Mouse (Mus musculus): ENCODE data around the gene Tmem260. TPM values are rescaled to one million over a fixed set of nuclear protein-coding genes. Genes with fewer than 3 reads are reported as not detected.
A peak's percentile ranks its signal among the peaks of the same experiment; 100 is the strongest.

The Tmem260 gene
- polyA plus RNA-seq, 1 experiment, result 4.1 TPM

- H3ac ChIP-seq (ENCODE audit: control insufficient read depth, insufficient read length, low read depth), result no peak overlapping the region
- no peak for TF ChIP-seq CTCF (IDR thresholded peaks at IDR 0.05; ENCODE audit: control insufficient read depth, insufficient read depth, insufficient read length)
- TF ChIP-seq FOSL1 (IDR thresholded peaks at IDR 0.05; ENCODE audit: insufficient read depth, low read length, poor library complexity, severe bottlenecking), result no peak
- TF ChIP-seq CEBPB (IDR thresholded peaks at IDR 0.05; ENCODE audit: low read depth), result no peak
- H3K27me3 ChIP-seq (ENCODE audit: control insufficient read depth, insufficient read depth, insufficient read length), result peaks cover 17% of the 10 kb centered on the region
- H3K4me3 ChIP-seq (ENCODE audit: insufficient read depth, poor library complexity, severe bottlenecking), result no peak overlapping the region
- no peaks in the 10 kb centered on the region for H3K79me2 ChIP-seq (ENCODE audit: control insufficient read depth, insufficient read depth)
- no peaks in the 10 kb centered on the region for H3K79me3 ChIP-seq (ENCODE audit: low read depth)
- no peaks in the 10 kb centered on the region for H3K36me3 ChIP-seq (ENCODE audit: control insufficient read depth, insufficient read depth)
Observed at GRCm38 (mm10) chr14:48545166-48545565, 99.2 kb downstream of the Tmem260 start.

- TF ChIP-seq CEBPB (IDR thresholded peaks at IDR 0.05; ENCODE audit: low read depth), result no peak
- TF ChIP-seq MYOD1 (IDR thresholded peaks at IDR 0.05; ENCODE audit: control insufficient read depth, insufficient read length, low read depth), result peak; percentile 54
- TF ChIP-seq FOSL1 (IDR thresholded peaks at IDR 0.05; ENCODE audit: insufficient read depth, low read length, poor library complexity, severe bottlenecking), result no peak
- TF ChIP-seq CTCF (IDR thresholded peaks at IDR 0.05; ENCODE audit: control insufficient read depth, insufficient read depth, insufficient read length), result no peak
- TF ChIP-seq MYOG (IDR thresholded peaks at IDR 0.05; ENCODE audit: control insufficient read depth, extremely low read depth, insufficient read length), result no peak
- no peaks in the 10 kb centered on the region for H3K79me2 ChIP-seq (ENCODE audit: control insufficient read depth, insufficient read depth)
- H3K27me3 ChIP-seq (ENCODE audit: control insufficient read depth, insufficient read depth, insufficient read length), result peaks cover 11% of the 10 kb centered on the region
- no peaks in the 10 kb centered on the region for H3K36me3 ChIP-seq (ENCODE audit: control insufficient read depth, insufficient read depth)
- H3K79me3 ChIP-seq (ENCODE audit: low read depth), result no peaks in the 10 kb centered on the region
- no peak overlapping the region for H3K4me3 ChIP-seq (ENCODE audit: insufficient read depth, poor library complexity, severe bottlenecking)
- H3ac ChIP-seq (ENCODE audit: control insufficient read depth, insufficient read length, low read depth), result no peak overlapping the region
Observed at GRCm38 (mm10) chr14:48546009-48546408, 100.1 kb downstream of the Tmem260 start.

- no peaks in the 10 kb centered on the region for H3K79me3 ChIP-seq (ENCODE audit: low read depth)
- H3K79me2 ChIP-seq (ENCODE audit: control insufficient read depth, insufficient read depth), result no peaks in the 10 kb centered on the region
- no peaks in the 10 kb centered on the region for H3K36me3 ChIP-seq (ENCODE audit: control insufficient read depth, insufficient read depth)
- peaks cover 6% of the 10 kb centered on the region for H3K27me3 ChIP-seq (ENCODE audit: control insufficient read depth, insufficient read depth, insufficient read length)
- no peak for TF ChIP-seq CEBPB (IDR thresholded peaks at IDR 0.05; ENCODE audit: low read depth)
- TF ChIP-seq MAX (IDR thresholded peaks at IDR 0.05), result no peak
- no peak for TF ChIP-seq FOSL1 (IDR thresholded peaks at IDR 0.05; ENCODE audit: insufficient read depth, low read length, poor library complexity, severe bottlenecking)
- no peak for TF ChIP-seq MYOG (IDR thresholded peaks at IDR 0.05; ENCODE audit: control insufficient read depth, extremely low read depth, insufficient read length)
- no peak for TF ChIP-seq USF1 (IDR thresholded peaks at IDR 0.05; ENCODE audit: low read depth)
- H3ac ChIP-seq (ENCODE audit: control insufficient read depth, insufficient read length, low read depth), result no peak overlapping the region
- no peak overlapping the region for H3K4me3 ChIP-seq (ENCODE audit: insufficient read depth, poor library complexity, severe bottlenecking)
Observed at GRCm38 (mm10) chr14:48549703-48550102, 103.8 kb downstream of the Tmem260 start.

GRCm38 (mm10) chr14:48553216-48553615, 107.3 kb downstream of the Tmem260 start:
- no peaks in the 10 kb centered on the region for H3K79me3 ChIP-seq (ENCODE audit: low read depth)
- H3K4me3 ChIP-seq (ENCODE audit: insufficient read depth, poor library complexity, severe bottlenecking), result no peak overlapping the region
- TF ChIP-seq MAX (IDR thresholded peaks at IDR 0.05) (no peak), USF1 (IDR thresholded peaks at IDR 0.05; ENCODE audit: low read depth) (no peak), MYOD1 (IDR thresholded peaks at IDR 0.05; ENCODE audit: control insufficient read depth, insufficient read length, low read depth) (no peak), CTCF (IDR thresholded peaks at IDR 0.05; ENCODE audit: control insufficient read depth, insufficient read depth, insufficient read length) (no peak), MYOG (IDR thresholded peaks at IDR 0.05; ENCODE audit: control insufficient read depth, extremely low read depth, insufficient read length) (no peak), CEBPB (IDR thresholded peaks at IDR 0.05; ENCODE audit: low read depth) (no peak), FOSL1 (IDR thresholded peaks at IDR 0.05; ENCODE audit: insufficient read depth, low read length, poor library complexity, severe bottlenecking) (no peak)
- no peaks in the 10 kb centered on the region for H3K79me2 ChIP-seq (ENCODE audit: control insufficient read depth, insufficient read depth)
- no peaks in the 10 kb centered on the region for H3K36me3 ChIP-seq (ENCODE audit: control insufficient read depth, insufficient read depth)
- no peaks in the 10 kb centered on the region for H3K27me3 ChIP-seq (ENCODE audit: control insufficient read depth, insufficient read depth, insufficient read length)
- H3ac ChIP-seq (ENCODE audit: control insufficient read depth, insufficient read length, low read depth), result no peak overlapping the region

- H3K79me2 ChIP-seq (ENCODE audit: control insufficient read depth, insufficient read depth), result no peaks in the 10 kb centered on the region
- no peaks in the 10 kb centered on the region for H3K36me3 ChIP-seq (ENCODE audit: control insufficient read depth, insufficient read depth)
- no peaks in the 10 kb centered on the region for H3K79me3 ChIP-seq (ENCODE audit: low read depth)
- H3K4me3 ChIP-seq (ENCODE audit: insufficient read depth, poor library complexity, severe bottlenecking), result no peak overlapping the region
- H3K27me3 ChIP-seq (ENCODE audit: control insufficient read depth, insufficient read depth, insufficient read length), result no peaks in the 10 kb centered on the region
- no peak overlapping the region for H3ac ChIP-seq (ENCODE audit: control insufficient read depth, insufficient read length, low read depth)
- no peak for TF ChIP-seq MAX (IDR thresholded peaks at IDR 0.05)
- no peak for TF ChIP-seq FOSL1 (IDR thresholded peaks at IDR 0.05; ENCODE audit: insufficient read depth, low read length, poor library complexity, severe bottlenecking)
- TF ChIP-seq MYOD1 (IDR thresholded peaks at IDR 0.05; ENCODE audit: control insufficient read depth, insufficient read length, low read depth), result no peak
- TF ChIP-seq CTCF (IDR thresholded peaks at IDR 0.05; ENCODE audit: control insufficient read depth, insufficient read depth, insufficient read length), result no peak
- TF ChIP-seq CEBPB (IDR thresholded peaks at IDR 0.05; ENCODE audit: low read depth), result no peak
- no peak for TF ChIP-seq MYOG (IDR thresholded peaks at IDR 0.05; ENCODE audit: control insufficient read depth, extremely low read depth, insufficient read length)
- no peak for TF ChIP-seq USF1 (IDR thresholded peaks at IDR 0.05; ENCODE audit: low read depth)
Observed at GRCm38 (mm10) chr14:48553754-48554153, 107.8 kb downstream of the Tmem260 start.

GRCm38 (mm10) chr14:48558975-48559374, 113.1 kb downstream of the Tmem260 start:
- Histone ChIP-seq H3K79me3 (ENCODE audit: low read depth) (no peaks in the 10 kb centered on the region), H3K4me3 (ENCODE audit: insufficient read depth, poor library complexity, severe bottlenecking) (no peak overlapping the region), H3K27me3 (ENCODE audit: control insufficient read depth, insufficient read depth, insufficient read length) (no peaks in the 10 kb centered on the region), H3K36me3 (ENCODE audit: control insufficient read depth, insufficient read depth) (no peaks in the 10 kb centered on the region), H3ac (ENCODE audit: control insufficient read depth, insufficient read length, low read depth) (no peak overlapping the region), H3K79me2 (ENCODE audit: control insufficient read depth, insufficient read depth) (no peaks in the 10 kb centered on the region)
- TF ChIP-seq MYOG (IDR thresholded peaks at IDR 0.05; ENCODE audit: control insufficient read depth, extremely low read depth, insufficient read length) (no peak), FOSL1 (IDR thresholded peaks at IDR 0.05; ENCODE audit: insufficient read depth, low read length, poor library complexity, severe bottlenecking) (no peak), CTCF (IDR thresholded peaks at IDR 0.05; ENCODE audit: control insufficient read depth, insufficient read depth, insufficient read length) (no peak), USF1 (IDR thresholded peaks at IDR 0.05; ENCODE audit: low read depth) (no peak), MAX (IDR thresholded peaks at IDR 0.05) (no peak), MYOD1 (IDR thresholded peaks at IDR 0.05; ENCODE audit: control insufficient read depth, insufficient read length, low read depth) (no peak), CEBPB (IDR thresholded peaks at IDR 0.05; ENCODE audit: low read depth) (no peak)

All from C2C12 (cell line).